Mouse (Mus musculus): ENCODE measurements around the gene Aldh3b1.

Gene Aldh3b1

GRCm38 (mm10) chr19:3912337-3913204 lies 17.0 kb downstream of the Aldh3b1 start, which contains the start of gene Ndufs8:
Ndufs8 (minus strand) TSS chr19:3912774.
- peak; percentile 97 for DNase-seq (ENCODE audit: low read depth, low spot score)

- DNase-seq (ENCODE audit: low read depth, low spot score), result no peak
These were observed 19.4 kb downstream of the Aldh3b1 start for GRCm38 (mm10) chr19:3910206-3910605.

- no peak for DNase-seq (ENCODE audit: low read depth, low spot score)
These were observed 21.5 kb downstream of the Aldh3b1 start for GRCm38 (mm10) chr19:3907876-3908660.

- peak; percentile 89 for DNase-seq (ENCODE audit: low read depth, low spot score)
These were observed 22.5 kb downstream of the Aldh3b1 start, which contains the start of gene Tcirg1 for GRCm38 (mm10) chr19:3906795-3907786. Tcirg1 (minus strand) TSS chr19:3907133.

- DNase-seq (ENCODE audit: low read depth, low spot score), result peak; percentile 58
These were observed 23.3 kb downstream of the Aldh3b1 start for GRCm38 (mm10) chr19:3906326-3906725.

GRCm38 (mm10) chr19:3905261-3905969 lies 24.2 kb downstream of the Aldh3b1 start:
- DNase-seq (ENCODE audit: low read depth, low spot score), result peak; percentile 52

- no peak for DNase-seq (ENCODE audit: low read depth, low spot score)
These were observed 25.3 kb downstream of the Aldh3b1 start for GRCm38 (mm10) chr19:3904363-3904675.

GRCm38 (mm10) chr19:3903648-3904362 lies 25.8 kb downstream of the Aldh3b1 start:
- no peak for DNase-seq (ENCODE audit: low read depth, low spot score)

- DNase-seq (ENCODE audit: low read depth, low spot score), result no peak
These were observed 26.6 kb downstream of the Aldh3b1 start for GRCm38 (mm10) chr19:3902966-3903365.

GRCm38 (mm10) chr19:3899618-3900017 lies 30.0 kb downstream of the Aldh3b1 start:
- DNase-seq (ENCODE audit: low read depth, low spot score), result no peak

DNA sequence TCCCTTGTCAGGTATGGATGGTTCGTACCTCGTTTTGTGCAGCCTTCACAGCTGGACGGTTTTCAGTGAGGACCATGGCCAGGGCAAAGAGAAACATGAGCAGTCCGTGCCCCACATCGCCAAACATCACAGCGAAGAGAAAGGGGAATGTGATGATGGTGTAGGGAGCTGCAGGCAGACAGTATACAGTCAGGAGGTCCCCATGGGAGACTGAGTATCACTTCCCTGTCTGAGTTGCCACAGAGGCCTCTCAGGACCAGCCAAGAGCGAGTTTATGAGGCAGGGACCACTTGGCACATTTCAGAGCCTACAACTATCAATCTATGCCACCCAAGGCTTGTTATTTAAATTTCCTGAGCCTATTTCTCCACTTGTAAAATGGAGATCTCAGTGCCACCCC lies 30.7 kb downstream of the Aldh3b1 start:
- peak; percentile 73 for DNase-seq (ENCODE audit: low read depth, low spot score)

DNA sequence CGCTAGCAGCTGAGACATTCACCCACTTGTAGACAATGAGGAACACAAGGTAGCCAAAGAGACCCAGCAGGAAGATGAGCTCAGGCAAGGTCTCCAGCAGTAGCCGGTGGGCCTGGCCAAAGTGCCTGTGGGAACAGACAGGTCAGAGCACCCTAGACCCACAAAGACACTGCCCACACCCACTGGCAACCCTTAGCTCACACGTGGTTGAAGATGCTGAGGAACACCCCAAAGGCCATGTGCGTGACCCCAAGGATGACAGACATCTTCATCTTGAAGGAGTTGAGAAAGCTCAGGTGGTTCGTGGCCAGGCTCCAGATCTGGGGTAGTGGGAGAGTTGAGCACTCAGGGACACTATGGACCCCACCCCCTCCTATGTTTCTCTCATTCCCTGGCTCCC lies 32.1 kb downstream of the Aldh3b1 start:
- no peak for DNase-seq (ENCODE audit: low read depth, low spot score)

DNA sequence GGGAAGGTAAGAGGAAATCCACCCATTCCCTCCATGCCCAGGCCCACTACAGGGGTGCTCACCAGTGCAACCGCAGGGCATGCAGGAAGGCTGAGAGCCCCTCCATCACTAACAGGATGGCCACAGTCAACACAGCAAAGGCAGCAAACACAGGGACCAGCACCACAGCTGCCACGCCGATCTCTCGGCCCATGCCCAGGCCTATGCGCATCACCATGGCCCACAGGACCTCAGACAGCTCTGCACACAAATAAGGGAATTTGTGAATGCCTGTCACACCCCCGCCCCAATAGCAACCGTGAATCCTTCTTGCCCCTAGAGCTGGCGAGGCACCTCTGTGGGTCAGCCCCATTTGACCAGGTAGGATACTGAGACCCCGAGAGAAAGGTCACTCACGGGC lies 33.4 kb downstream of the Aldh3b1 start:
- no peak for DNase-seq (ENCODE audit: low read depth, low spot score)

GRCm38 (mm10) chr19:3895171-3895631 lies 34.4 kb downstream of the Aldh3b1 start:
- no peak for DNase-seq (ENCODE audit: low read depth, low spot score)

DNA sequence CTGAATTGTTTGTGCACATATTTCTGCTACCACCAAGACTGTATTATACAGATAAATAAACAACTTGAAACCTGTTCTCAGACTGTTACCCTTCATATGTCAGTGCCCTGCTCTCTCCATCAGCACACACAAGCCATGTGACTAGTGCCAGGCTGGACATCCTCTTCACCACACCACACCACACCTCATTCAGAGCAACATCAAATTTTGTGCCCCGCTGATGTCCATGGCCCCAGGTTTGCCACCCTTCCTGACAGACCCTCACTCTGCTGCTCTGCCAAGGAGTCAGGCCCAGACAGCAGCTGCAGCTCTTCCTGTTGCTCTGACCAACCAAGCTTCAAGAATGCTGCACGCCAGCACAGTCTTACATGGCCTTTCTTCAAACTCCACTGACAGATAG lies 35.3 kb downstream of the Aldh3b1 start:
- DNase-seq (ENCODE audit: low read depth, low spot score), result no peak

DNA sequence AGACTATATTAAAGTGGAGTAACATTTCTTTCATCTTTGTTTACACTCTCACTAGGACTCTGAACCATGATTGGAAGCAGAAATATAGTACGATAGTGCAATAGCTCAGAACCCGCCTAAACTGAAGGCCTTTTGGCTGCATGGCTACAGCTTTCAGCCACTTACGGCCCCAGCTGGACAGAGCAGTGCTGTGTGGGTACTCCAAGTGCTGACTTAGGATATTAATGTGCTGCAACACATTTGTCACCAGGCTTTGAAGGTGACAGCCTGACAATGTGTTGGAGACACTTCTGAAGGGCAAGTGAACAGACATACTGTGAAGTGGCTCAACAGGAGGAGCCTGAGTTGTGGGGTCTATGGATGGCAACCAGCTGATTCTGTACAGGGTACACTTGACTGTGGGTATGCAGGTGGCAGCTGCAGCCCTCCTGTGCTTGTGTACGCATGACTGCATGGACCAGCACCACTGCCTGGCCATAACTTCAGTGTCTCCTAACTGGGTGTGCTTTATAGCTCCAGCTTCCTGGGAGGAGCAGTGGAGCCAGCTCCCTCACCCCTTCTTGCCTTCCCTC lies 36.0 kb downstream of the Aldh3b1 start:
- DNase-seq (ENCODE audit: low read depth, low spot score), result no peak

GRCm38 (mm10) chr19:3890181-3890580 lies 39.4 kb downstream of the Aldh3b1 start:
- DNase-seq (ENCODE audit: low read depth, low spot score), result peak; percentile 48

DNA sequence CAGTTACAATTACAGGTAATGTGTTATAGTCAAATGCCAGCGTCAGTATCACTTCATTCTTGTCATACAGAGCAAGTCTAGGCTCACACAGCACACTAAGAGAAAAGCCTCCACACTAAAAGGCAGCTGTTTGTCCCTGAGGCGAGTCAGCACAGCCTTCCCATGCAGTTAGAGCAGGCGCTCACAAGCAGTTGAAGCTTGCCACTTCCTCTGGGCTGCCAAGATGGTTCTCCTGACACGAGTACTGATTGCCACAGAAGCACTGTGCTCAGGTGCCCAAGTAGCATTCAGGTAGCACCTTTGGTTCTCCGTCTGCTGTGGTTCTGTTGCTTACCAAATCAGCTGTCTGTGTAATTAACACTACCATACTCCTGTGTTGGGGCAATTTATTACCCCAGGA lies 40.5 kb downstream of the Aldh3b1 start:
- no peak for DNase-seq (ENCODE audit: low read depth, low spot score)

DNA sequence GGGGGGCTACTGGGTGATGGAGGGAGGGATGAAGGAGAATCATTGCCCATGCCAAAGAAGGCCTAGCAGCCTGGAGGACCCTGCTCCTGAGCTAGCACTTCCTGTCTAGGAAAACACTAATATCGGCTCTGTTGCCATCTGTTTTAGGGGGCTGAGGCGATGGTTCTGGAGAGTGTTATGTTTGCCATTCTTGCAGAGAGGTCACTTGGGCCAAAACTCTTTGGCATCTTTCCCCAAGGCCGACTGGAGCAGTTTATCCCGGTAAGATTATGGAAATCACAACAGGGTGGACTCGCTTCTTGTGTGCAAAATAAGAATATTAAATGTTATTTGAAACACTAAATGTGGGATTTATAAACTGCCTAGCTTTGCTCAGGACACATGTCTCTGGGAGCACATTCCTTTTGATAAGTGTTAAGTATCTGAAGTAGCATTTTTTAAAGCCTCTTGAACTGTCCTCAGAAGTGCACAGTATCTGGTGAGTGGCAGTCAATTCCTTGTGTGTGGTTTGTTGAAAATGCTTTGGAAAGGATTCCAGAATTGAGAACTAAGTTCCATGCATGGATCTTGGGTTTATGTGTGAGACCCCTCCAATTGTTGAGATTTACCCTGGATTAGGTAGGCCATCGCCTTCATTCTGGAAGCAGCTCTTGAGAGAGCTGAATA lies 45.1 kb downstream of the Aldh3b1 start:
- no peak for DNase-seq (ENCODE audit: low read depth, low spot score)
